Mouse (Mus musculus): Measurements from ENCODE around the gene Gmfg. TPM values are rescaled to one million over a fixed set of nuclear protein-coding genes. Genes with fewer than 3 reads are reported as not detected.

Gene Gmfg
- polyA plus RNA-seq, 1 experiment from 2014 or later = 11.8 TPM

GRCm38 (mm10) chr7:28464416-28465212 is 27.4 kb downstream of the Gmfg start:
- H3K9me3 ChIP-seq (ENCODE audit: control insufficient read depth, low read length) = no peaks in the 10 kb centered on the region
- no peak overlapping the region for H3K9ac ChIP-seq (ENCODE audit: low read depth, low read length)
- WGBS = 67% methylated on average over 10 of the region's 10 CpGs
- peak; percentile 46; the same call in 1 of the 2 replicates for ATAC-seq (ENCODE audit: low FRiP score, low TSS enrichment)
- H3K4me2 ChIP-seq (replicated peaks; ENCODE audit: low read depth, low read length) = no peak overlapping the region
- H3K36me3 ChIP-seq (ENCODE audit: control insufficient read depth, insufficient read depth, low read length) = peaks cover 13% of the 10 kb centered on the region
- no peak overlapping the region for H3K4me3 ChIP-seq (ENCODE audit: low read length)
- H3K27ac ChIP-seq (ENCODE audit: low read depth, low read length) = no peak overlapping the region
- H3K4me1 ChIP-seq (ENCODE audit: control insufficient read depth, insufficient read depth, low read length) = 0 out of 2 replicates have a peak, but pooled peaks cover 8% of the 10 kb centered on the region
- peaks cover 3% of the 10 kb centered on the region; the same call in 1 of the 2 replicates for H3K27me3 ChIP-seq (ENCODE audit: control insufficient read depth, insufficient read depth, low read length)

GRCm38 (mm10) chr7:28466721-28467212 is 29.5 kb downstream of the Gmfg start:
- Histone ChIP-seq H3K9ac (ENCODE audit: low read depth, low read length) (peak overlapping the region; percentile 74), H3K4me1 (ENCODE audit: control insufficient read depth, insufficient read depth, low read length) (0 out of 2 replicates have a peak, but pooled peaks cover 8% of the 10 kb centered on the region), H3K36me3 (ENCODE audit: control insufficient read depth, insufficient read depth, low read length) (no peaks in the 10 kb centered on the region), H3K4me2 (replicated peaks; ENCODE audit: low read depth, low read length) (peak overlapping the region; percentile 88), H3K9me3 (ENCODE audit: control insufficient read depth, low read length) (no peaks in the 10 kb centered on the region), H3K27me3 (ENCODE audit: control insufficient read depth, insufficient read depth, low read length) (peaks cover 3% of the 10 kb centered on the region; the same call in 1 of the 2 replicates), H3K27ac (ENCODE audit: low read depth, low read length) (no peak overlapping the region), H3K4me3 (ENCODE audit: low read length) (peak overlapping the region; percentile 55)
- WGBS = 19% methylated on average over 40 of the region's 40 CpGs
- peak; percentile 7; the same call in 1 of the 2 replicates for ATAC-seq (ENCODE audit: low FRiP score, low TSS enrichment)

- WGBS = 1% methylated on average over 44 of the region's 63 CpGs
- Histone ChIP-seq H3K27ac (ENCODE audit: low read depth, low read length) (no peak overlapping the region), H3K27me3 (ENCODE audit: control insufficient read depth, insufficient read depth, low read length) (peaks cover 3% of the 10 kb centered on the region; the same call in 1 of the 2 replicates), H3K9ac (ENCODE audit: low read depth, low read length) (peak overlapping the region; percentile 74), H3K36me3 (ENCODE audit: control insufficient read depth, insufficient read depth, low read length) (no peaks in the 10 kb centered on the region), H3K4me3 (ENCODE audit: low read length) (peak overlapping the region; percentile 55), H3K9me3 (ENCODE audit: control insufficient read depth, low read length) (no peaks in the 10 kb centered on the region), H3K4me1 (ENCODE audit: control insufficient read depth, insufficient read depth, low read length) (0 out of 2 replicates have a peak, but pooled peaks cover 8% of the 10 kb centered on the region), H3K4me2 (replicated peaks; ENCODE audit: low read depth, low read length) (peak overlapping the region; percentile 88)
- ATAC-seq (ENCODE audit: low FRiP score, low TSS enrichment) = peak; percentile 86
These were observed 30.0 kb downstream of the Gmfg start for GRCm38 (mm10) chr7:28467213-28467751.

DNA sequence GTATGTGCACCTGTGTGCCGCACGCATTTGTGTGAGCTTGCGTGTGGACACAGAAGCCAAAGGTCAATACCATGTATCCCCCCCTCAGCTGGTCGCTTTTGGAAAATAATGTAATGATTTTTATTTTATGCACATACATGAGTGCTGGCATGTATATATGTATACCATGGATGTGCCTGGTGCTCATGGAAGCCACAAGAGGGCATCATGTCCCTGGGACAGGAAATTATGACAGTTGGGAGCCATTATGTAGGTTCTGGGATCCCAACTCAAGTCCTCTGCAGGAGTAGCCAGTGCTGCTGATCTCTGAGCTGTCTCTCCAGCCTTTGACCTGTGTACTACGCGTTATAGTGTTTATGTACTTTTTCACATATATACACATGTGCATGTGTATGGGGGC is 38.9 kb downstream of the Gmfg start:
- 88% methylated on average over 6 of the region's 6 CpGs for WGBS
- no peak for ATAC-seq (ENCODE audit: low FRiP score, low TSS enrichment)
- H3K9me3 ChIP-seq (ENCODE audit: control insufficient read depth, low read length) = no peaks in the 10 kb centered on the region
- H3K4me3 ChIP-seq (ENCODE audit: low read length) = no peak overlapping the region
- H3K4me1 ChIP-seq (ENCODE audit: control insufficient read depth, insufficient read depth, low read length) = no peaks in the 10 kb centered on the region
- H3K4me2 ChIP-seq (replicated peaks; ENCODE audit: low read depth, low read length) = no peak overlapping the region
- no peaks in the 10 kb centered on the region for H3K36me3 ChIP-seq (ENCODE audit: control insufficient read depth, insufficient read depth, low read length)
- H3K27ac ChIP-seq (ENCODE audit: low read depth, low read length) = no peak overlapping the region
- no peak overlapping the region for H3K9ac ChIP-seq (ENCODE audit: low read depth, low read length)
- no peaks in the 10 kb centered on the region for H3K27me3 ChIP-seq (ENCODE audit: control insufficient read depth, insufficient read depth, low read length)

GRCm38 (mm10) chr7:28477363-28477762 is 40.1 kb downstream of the Gmfg start:
- Histone ChIP-seq H3K4me2 (replicated peaks; ENCODE audit: low read depth, low read length) (no peak overlapping the region), H3K27me3 (ENCODE audit: control insufficient read depth, insufficient read depth, low read length) (no peaks in the 10 kb centered on the region), H3K36me3 (ENCODE audit: control insufficient read depth, insufficient read depth, low read length) (no peaks in the 10 kb centered on the region), H3K9ac (ENCODE audit: low read depth, low read length) (no peak overlapping the region), H3K4me1 (ENCODE audit: control insufficient read depth, insufficient read depth, low read length) (no peaks in the 10 kb centered on the region), H3K9me3 (ENCODE audit: control insufficient read depth, low read length) (no peaks in the 10 kb centered on the region), H3K4me3 (ENCODE audit: low read length) (no peak overlapping the region), H3K27ac (ENCODE audit: low read depth, low read length) (no peak overlapping the region)
- peak; percentile 43; the same call in 1 of the 2 replicates for ATAC-seq (ENCODE audit: low FRiP score, low TSS enrichment)
- WGBS = 85% methylated on average over 5 of the region's 5 CpGs

GRCm38 (mm10) chr7:28478854-28479253 is 41.6 kb downstream of the Gmfg start:
- Histone ChIP-seq H3K4me1 (ENCODE audit: control insufficient read depth, insufficient read depth, low read length) (no peaks in the 10 kb centered on the region), H3K4me3 (ENCODE audit: low read length) (no peak overlapping the region), H3K36me3 (ENCODE audit: control insufficient read depth, insufficient read depth, low read length) (no peaks in the 10 kb centered on the region), H3K27me3 (ENCODE audit: control insufficient read depth, insufficient read depth, low read length) (no peaks in the 10 kb centered on the region), H3K27ac (ENCODE audit: low read depth, low read length) (no peak overlapping the region), H3K4me2 (replicated peaks; ENCODE audit: low read depth, low read length) (no peak overlapping the region), H3K9me3 (ENCODE audit: control insufficient read depth, low read length) (no peaks in the 10 kb centered on the region), H3K9ac (ENCODE audit: low read depth, low read length) (no peak overlapping the region)
- peak; percentile 62; the same call in 1 of the 2 replicates for ATAC-seq (ENCODE audit: low FRiP score, low TSS enrichment)
- 9% methylated on average over 8 of the region's 8 CpGs for WGBS

- no peak for ATAC-seq (ENCODE audit: low FRiP score, low TSS enrichment)
- H3K27ac ChIP-seq (ENCODE audit: low read depth, low read length) = no peak overlapping the region
- no peaks in the 10 kb centered on the region for H3K36me3 ChIP-seq (ENCODE audit: control insufficient read depth, insufficient read depth, low read length)
- H3K4me2 ChIP-seq (replicated peaks; ENCODE audit: low read depth, low read length) = no peak overlapping the region
- no peaks in the 10 kb centered on the region for H3K9me3 ChIP-seq (ENCODE audit: control insufficient read depth, low read length)
- 0 out of 2 replicates have a peak, but pooled peaks cover 3% of the 10 kb centered on the region for H3K27me3 ChIP-seq (ENCODE audit: control insufficient read depth, insufficient read depth, low read length)
- 0 out of 2 replicates have a peak, but pooled peaks cover under 1% of the 10 kb centered on the region for H3K4me1 ChIP-seq (ENCODE audit: control insufficient read depth, insufficient read depth, low read length)
- H3K4me3 ChIP-seq (ENCODE audit: low read length) = no peak overlapping the region
- 84% methylated on average over 11 of the region's 11 CpGs for WGBS
- H3K9ac ChIP-seq (ENCODE audit: low read depth, low read length) = no peak overlapping the region
These were observed 45.6 kb downstream of the Gmfg start for GRCm38 (mm10) chr7:28482854-28483253.

DNA sequence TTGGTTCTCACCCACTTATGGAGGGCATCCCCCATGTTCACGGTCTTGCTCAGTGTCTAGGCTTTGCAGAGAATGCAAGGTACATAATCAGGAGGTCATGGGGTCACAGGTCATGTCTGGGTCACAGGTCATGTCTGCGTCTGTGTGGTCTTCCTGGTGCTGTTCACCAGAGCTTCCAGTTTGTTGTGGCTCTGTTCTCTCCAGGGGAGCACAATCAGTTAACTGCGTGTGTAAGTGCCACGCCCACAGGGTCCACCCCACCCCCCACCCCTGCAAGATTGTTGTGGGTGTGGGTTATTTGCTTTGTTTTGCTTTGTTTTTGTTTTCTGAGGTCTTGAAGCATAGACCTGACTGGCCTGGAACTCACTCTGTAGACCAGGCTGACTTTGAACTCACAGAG is 46.9 kb downstream of the Gmfg start:
- Histone ChIP-seq H3K4me3 (ENCODE audit: low read length) (no peak overlapping the region), H3K27me3 (ENCODE audit: control insufficient read depth, insufficient read depth, low read length) (0 out of 2 replicates have a peak, but pooled peaks cover 5% of the 10 kb centered on the region), H3K9ac (ENCODE audit: low read depth, low read length) (no peak overlapping the region), H3K4me2 (replicated peaks; ENCODE audit: low read depth, low read length) (no peak overlapping the region), H3K27ac (ENCODE audit: low read depth, low read length) (no peak overlapping the region), H3K36me3 (ENCODE audit: control insufficient read depth, insufficient read depth, low read length) (no peaks in the 10 kb centered on the region), H3K9me3 (ENCODE audit: control insufficient read depth, low read length) (no peaks in the 10 kb centered on the region), H3K4me1 (ENCODE audit: control insufficient read depth, insufficient read depth, low read length) (0 out of 2 replicates have a peak, but pooled peaks cover 5% of the 10 kb centered on the region)
- no peak for ATAC-seq (ENCODE audit: low FRiP score, low TSS enrichment)
- 26% methylated on average over 4 of the region's 4 CpGs for WGBS

All from kidney, embryonic 14.5 days (tissue).